Mouse (Mus musculus) spleen, postnatal 10 days (tissue): ENCODE results near the gene Ttc6.

ENCODE experiments used
- DNase-seq, 2 experiments: peaks; one replicate each; pipeline ENCODE4 v3.0.0; 2021 to 2022; ENCODE audit warnings: low spot score in 2 of 2

Gene Ttc6

DNA sequence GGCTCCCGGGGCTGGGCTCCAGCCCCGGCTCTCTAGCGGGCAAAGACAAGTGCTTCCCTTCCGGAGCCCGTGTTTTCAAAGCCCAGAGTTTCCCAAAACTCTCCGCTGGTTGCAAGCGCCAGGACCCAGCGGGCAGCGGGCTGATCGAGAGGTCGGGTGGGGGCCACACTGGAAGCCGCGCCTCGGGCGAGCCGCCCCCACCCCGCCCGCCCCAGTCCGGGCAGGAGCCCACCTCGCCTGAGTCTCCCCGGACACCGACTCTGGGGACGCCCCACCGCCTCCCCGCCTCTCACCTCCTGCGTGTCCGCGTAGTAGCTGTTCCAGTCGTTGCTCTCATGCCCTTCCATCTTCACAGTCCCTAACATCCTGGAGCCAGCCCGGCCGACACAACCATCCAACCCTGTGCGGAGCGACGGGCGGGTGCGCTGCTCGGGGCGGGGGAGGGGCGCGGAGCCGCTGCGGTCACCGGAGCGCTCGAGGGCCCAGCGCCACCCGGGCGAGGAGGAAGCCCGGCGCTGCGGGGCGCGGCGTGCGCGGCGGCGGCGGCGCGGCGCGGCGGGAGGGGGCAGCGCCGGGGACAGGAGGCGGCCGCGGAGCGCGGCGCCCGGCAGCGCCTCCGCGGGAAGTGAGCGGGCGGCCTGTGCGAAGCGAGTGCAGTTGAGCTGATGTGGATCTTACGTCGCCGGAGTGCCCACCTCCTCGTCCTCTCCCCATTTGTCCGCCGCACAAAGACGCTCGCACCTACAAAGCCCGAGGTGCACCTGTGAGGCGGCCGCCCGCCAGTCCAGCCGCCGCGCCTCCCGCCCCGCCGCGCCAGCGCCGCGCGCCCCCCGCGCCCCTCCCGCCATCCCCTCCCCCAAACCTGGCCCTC is 18.3 kb upstream of the Ttc6 start:
- no peak for DNase-seq

DNA sequence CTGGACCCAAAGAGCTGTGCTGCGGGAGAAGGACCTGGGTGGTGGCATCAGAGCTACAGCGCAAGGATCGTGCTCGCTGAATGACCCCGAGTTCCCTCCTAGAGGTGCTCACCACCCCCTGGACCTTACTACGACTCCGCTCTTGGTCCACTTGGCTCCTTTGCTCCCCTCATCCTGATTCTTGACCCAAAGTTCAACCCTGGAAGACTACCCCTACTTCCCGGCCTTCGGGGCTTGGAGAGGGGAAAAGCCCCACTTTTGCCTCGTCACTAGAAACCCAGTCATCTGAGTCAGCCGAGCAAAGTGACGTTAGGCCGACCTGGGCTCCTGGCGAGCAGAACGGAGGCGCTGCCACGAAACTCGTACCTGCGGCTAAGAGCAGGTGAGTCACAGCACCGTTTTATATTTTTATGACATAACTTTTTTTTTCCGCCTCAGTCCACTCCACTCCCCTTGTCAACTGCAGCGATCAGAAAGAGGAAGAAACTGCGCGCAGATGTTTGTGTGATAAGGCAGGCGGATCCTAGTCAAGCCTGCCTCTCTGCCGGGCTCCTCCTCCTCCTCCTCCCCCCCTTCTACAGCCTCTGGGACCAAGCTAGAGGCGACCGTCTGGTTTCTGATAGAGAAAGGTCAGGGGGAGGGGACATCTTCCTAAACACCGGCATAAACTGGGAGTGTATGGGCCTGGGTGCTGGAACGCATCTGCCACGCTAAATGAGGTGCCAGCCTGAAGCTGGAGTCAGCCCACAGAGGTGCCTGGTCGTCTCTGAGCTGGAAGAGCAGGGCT is 17.3 kb upstream of the Ttc6 start, which contains the start of gene Foxa1:
Foxa1 (minus strand) TSS at position 502 of the 787 bp plus-strand sequence.
- no peak for DNase-seq

DNA sequence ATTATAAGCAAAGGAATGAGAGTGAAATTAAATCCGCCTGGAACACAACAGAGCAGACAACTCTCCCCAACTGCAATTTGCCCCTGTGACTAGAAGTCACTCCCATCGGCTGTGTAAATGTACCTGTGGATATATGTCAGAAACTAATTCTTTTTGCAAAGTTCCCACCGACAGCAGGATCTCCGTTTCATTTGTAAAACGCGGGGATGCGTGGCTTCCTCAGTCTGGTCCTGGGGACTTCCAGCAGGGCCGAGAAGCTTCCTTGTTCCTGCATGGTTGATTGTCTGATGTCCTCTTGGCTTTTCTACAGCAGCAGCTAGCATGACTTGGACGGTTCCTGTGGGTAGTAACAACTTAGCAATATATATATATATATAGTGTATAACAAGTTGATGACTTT is 16.0 kb upstream of the Ttc6 start:
- DNase-seq = no peak

DNA sequence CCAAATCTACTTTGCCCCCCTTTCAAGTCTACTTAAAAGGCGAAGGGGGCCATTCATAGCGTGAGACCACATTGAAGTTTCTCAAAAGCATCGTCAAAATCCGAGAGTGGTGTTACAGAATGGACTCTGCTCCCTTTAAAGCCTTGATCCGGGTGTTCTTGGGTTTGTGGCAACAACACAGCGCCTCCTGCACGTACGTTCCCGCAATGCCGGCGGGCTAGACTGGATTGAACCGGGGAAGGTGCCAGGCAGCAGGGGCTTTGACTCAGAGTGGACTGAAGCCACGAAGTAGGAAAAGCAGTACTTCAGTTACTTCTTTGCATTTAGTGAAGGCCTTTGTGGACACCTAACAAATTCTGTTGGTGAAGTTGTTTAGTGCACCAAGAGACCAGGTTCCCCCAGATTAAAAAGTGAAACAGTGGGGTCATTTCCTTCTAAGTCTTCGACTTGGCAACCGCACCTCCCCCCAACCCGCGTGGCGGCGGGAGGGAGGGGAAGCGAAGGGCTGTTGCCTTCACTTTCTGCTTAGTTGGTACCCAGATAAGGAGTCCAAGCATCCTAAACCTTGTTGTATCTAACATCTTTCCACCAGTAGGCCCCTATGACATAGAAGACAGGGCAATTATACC is 15.4 kb upstream of the Ttc6 start:
- DNase-seq = no peak

DNA sequence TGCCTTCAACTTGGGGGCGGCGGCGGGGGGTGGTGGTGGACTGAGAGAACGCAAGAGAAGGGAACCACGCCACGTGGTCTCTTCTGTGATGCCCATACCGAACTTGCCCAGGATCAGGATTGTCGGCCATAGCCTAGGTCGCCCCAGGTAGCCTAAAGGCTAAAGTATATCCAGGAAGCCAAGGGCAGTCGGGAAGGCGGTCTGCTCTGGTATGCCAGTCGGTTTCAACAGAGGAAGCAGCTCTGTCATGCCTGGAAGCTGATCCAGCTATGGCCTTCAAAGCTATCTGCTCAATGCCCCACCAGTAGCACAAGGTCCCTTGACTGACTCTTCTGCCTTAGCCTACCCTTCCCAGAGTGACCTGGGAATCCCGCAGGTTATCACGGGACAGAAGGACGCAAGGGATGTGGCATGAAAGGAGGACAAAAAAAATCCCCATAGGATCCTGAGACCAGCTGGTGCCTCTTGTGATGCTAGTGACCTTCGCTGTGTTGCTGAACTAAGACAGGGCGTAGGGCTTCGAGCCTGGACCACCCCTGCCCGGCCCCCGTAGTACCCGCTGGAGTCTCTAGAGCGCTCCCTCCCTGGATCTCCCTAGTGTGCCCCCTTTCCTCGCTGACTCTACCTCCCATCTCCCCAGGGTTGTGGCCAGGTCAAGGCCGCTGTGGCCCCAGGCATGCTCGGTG is 14.8 kb upstream of the Ttc6 start:
- no peak for DNase-seq

DNA sequence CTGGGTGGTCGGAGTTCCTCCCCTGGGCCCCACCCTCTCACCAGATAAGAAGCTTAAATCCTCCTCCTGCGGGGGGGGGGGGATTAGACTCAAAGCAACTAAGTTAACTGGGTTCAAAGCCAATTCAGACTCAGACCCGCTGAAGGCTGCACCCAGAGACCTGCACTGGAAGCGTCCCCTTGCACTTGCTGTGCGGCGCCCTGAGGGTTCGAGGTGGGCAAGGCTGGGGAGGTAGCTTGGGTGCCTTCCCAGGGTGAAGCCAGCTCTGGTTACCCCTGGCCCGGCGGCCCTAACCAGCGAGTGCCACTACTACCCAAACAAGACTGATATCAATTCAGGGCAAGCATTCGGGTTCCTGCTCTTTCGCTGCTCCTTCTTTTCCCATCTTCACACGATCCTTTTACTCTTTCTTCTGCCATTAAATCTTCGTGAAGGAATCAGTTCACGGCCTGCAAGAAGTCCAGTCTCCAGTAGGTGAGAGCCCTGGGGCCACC is 14.2 kb upstream of the Ttc6 start:
- no peak for DNase-seq

DNA sequence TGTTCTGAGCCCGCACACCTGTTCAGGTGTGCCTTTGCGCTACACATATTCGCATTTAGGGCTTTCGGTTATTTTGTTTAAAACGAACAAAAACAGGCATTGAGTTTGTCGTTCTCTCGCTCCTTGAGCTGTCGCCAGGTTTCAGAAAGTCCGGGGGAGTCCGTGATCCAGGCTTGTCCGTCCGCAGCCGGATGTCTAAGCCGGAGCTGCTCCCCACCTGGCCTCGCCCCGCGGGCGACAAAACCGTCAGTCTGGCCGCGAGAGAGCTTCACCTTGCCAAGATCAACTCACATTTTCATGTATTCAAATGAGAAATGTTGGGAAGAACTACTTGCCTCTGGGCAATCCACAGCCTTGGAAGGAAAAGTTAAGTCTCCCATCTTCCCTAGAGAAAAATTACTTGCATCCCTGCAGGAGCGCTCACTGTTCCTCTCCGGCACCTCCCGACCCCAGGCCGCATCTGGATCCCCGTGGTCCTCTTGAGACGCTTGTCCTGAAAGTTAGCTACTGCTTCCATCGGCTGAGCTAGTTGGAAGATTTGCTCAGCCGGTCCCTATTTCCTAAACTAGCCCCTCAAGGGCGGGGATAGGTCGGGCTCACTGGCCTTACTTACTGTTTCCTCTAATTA is 13.6 kb upstream of the Ttc6 start:
- no peak for DNase-seq

DNA sequence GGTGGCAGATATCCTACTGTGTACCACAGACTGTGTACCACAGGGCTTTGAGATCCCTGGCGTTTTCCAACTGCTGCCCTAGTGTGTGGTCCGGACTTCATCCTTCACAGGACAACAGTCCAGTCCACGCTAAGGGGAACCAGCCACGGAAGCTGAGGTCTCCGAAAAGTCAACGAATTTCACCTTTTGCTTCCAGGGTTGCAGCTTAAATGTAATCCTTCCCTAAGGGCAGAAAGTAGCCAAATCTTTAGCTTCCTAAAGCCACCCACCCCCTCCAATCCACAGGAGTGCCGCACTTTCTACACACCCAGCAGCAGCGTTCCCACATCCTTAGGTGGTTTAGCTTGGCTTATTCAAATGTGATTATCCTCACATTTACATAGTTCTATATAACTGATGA is 13.0 kb upstream of the Ttc6 start:
- no peak for DNase-seq

DNA sequence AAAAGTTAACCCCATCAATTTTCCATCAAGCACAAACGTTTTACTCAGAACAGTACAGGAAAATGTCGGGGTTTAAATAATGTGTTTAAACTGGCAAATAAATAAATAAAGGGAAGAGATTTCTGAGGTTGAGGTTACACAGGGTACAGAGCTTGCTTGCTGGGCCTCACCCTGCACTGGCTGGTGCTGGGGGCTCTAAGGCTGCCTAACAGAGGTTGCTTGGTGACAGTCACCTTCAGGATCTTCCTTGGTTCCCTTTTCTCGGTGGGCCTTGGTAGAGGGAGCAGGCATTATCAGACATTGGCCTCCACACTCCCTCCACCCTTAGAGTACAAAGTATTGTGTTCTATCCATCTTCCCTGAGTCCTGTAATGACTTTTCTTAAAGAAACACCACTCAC is 11.6 kb upstream of the Ttc6 start:
- no peak for DNase-seq

DNA sequence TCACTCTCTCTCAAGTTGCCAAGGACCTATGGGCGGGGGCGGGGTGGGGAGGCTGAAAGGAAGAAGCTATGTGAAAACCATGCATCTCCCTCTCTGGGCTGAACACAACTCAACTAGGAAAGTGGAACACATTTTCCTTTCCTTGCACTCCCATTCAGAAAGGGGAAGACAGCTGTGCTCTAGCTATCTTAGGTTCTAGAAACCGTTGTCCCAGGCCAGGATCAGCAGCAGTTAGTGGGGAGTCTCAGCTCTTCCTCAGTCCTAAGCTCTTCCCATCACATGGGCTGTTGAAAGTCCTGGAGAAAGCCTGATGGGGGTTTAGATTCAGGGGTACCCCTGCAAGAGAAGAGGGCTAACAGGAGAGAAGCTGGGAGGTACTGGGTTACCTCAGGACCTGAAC is 9.8 kb upstream of the Ttc6 start:
- no peak for DNase-seq

DNA sequence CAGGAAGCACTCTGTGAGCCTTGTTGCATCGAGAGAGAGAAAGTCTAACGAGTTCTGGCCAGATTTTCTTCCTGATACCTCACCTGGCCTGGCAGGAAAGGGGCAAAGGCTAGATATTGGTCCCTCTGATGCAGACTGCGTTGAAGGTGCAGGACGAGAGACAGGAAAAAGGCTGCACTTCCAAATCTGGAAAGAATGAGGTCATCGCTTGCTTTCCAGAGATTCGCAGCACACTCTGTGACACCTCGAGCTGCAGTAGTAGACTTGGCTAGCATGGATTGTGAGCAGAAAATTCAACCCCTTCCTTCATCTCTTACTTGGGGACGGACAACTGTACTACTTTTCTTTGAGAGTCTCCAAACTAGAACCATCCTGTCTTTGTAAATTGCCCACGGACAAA is 7.9 kb downstream of the Ttc6 start:
- DNase-seq = no peak

DNA sequence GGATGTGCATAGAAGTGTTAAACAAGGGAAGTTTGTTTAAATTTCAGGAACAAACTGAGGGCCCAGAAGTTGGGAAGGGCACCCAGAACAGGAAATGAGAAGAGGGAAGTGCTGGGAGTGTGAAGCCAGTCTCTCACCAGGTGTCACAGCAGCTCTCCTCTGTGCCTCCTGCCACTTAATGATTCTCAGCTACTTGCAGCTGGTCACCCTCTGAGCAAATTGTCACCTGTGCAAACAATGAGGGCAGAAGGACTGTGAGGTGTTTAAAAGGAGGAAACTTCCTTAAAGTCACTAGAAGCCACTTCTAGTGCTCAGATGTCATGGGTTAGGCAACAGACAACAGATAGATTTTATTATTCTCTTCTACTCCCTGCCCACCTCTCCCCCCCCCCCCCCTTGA is 8.5 kb downstream of the Ttc6 start:
- no peak for DNase-seq

DNA sequence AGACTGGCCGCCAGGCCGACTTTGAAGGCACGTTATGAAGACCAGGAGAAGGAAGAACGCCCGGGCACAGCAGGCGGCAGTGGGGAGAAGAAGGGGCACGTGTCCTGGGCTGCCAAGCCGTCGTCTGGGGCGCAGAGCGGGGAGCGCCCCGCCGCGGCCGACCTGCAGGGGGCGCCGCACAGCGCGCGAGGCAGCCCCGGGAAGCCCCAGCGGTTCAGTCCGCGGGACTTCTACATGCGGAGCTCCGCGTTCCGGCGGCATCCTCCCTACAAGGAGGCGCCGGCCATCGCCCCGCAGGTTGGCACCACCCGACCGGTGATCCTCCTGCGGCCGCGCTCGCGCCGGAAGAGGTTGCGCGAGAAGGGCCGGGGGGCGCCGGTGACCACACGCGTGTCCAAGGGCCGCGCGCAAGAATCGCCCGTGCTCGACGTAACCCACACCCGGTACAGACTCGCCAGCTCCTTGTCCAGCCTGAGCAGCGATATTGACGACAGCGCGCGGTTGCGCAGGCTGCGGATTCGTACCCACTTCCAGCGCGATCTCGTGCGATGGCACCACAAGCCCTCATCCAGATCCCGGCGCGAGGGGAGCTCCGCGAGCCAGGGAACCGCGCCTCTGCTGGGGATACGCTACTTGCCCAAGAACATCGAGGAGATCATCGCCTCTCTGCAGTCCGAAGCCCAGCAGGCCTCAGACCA is 12.2 kb downstream of the Ttc6 start:
- no peak for DNase-seq

DNA sequence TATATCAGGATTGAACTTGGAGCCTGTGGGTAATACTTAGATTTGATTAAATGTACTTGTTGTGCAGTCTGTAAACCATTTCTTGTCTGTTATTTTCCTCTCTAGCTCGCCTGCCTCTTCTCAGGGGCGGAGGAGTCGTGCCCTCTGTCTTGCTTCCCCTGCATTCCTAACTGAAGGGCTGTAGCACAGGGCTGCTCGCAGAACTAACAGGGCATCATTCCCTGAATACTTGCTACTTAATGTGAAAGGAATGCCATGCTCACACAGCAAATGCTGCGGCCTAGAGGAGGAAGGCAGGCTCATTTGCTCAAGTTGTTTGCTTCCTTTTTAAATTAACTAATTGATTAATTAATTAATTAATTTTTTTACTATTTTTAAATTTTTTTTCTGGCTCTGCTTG is 43.7 kb downstream of the Ttc6 start:
- DNase-seq = no peak

DNA sequence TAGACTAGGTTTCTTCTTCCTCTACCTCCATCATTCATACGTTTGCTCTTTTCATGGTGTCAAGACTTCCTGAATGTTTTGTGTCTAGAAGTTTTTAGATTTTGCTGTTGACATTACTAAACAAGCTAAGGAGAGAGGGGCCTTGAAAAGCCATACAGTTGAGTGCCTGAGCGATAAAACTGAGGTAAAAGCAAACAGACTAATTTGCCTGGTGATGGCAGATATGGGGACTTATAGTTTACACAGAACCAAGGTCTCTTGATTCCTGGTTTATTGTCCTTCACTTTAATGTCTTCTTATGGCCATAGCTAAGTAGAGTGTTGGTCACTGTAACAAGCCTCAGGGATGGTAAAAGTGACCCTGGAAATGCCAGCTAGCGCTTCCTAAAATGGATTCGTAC is 51.2 kb downstream of the Ttc6 start:
- DNase-seq = no peak

DNA sequence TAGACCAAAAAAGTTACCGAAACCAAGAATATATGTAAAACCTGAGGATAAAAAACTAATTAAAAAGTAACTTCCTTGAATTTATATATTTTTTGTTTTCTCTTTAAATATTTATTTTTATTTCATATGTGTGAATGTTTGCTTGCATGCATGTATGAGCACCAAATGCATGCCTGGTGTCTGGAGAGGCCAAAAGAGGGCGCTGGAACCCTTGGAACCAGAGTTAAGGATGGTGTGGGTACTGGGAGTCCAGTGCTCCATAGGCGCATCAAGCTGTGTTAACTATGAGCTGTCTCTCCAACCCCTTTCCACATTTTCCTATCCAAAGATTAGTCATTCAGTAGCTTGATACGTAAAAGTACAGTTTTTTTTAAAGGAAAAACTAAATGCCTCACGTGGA is 58.1 kb downstream of the Ttc6 start:
- no peak for DNase-seq

DNA sequence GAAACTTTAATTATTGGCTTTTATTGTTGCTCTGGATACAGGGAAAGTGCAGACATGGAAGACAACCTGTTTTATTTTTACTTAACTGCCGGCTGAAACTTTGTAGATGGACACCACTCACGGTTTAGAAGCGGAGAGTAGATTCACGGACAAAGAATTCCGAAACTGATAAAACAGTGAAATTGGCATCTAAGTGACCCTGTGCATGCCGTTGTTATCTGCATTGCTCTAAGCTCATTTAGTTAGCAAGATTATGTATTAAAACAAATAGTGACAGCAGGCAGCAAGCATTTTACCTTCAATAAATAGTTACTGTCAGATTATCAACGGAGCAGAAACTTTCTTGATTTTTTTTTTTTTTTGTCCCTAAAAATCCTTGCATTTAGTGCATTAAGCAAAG is 59.4 kb downstream of the Ttc6 start:
- no peak for DNase-seq

DNA sequence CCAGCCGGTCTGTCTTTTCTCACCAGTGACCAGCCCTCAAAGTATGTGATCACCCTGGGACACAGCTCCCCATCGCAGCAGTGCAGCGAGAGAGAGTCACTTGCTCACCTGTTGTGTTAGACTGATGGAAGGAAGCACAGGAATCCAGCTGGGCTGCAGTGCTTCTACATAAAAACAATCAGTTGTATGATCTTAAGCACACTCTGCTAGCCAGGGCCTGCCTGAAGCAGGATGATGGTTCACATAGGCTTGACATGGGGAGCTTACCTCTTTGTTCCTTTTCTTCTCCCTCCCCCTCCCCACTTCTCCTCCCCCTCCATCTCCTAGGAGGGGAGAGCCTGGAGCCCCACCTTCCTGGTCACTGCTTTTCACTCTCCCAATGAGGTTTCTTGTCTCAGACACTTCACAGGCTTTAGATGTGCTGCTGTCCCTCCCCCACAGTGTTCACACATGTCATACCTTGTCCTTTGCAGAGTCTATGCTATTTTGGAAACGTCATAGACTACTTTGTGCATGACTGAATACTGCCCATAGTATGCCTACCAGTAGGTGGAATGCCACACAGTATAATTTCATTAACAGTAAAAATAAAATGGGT is 60.2 kb downstream of the Ttc6 start:
- no peak for DNase-seq

DNA sequence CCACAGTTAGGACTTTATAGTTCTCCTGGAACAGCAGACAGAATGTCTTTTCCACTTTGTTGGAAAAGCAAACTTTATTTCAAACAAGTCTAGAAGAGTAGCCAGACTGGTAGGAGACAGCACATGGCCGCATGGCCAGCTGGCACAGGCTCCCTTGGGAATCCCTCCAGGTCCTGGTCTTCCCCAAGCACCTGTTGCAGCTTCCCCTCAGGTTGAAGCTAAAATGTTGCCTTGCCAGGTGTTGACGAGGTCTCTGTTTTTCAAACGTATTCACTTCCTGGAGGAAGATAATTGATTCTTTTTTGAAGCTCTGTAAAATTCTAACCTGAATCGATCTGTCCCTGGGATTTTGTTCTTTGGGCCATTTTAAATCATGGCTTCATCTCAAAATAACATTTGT is 86.1 kb downstream of the Ttc6 start:
- no peak for DNase-seq

DNA sequence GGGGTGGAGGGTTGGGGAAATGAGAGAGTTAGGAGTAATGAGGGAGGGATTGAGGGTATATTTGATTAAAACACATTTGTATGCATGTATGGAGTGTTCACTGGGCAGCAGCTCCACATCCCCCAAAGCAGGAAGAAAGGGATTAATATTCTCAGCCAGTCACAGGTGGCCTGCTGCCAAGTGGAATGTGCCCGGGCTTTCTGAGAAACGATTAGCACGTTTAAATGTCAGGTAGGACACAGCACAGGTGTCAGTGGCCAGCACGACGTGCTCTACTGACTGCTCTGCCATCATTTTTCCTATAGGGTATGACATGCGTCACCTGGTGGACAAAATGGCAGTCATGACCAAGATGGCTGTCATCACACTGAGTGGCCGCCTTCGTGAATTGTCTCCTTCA is 86.8 kb downstream of the Ttc6 start:
- DNase-seq = no peak
